Mouse (Mus musculus) G1E-ER4 (cell line): ENCODE results near the gene Homer3. TPM values are rescaled to one million over a fixed set of nuclear protein-coding genes. Genes with fewer than 3 reads are reported as not detected.

Source experiments
- GATA1 ChIP-seq: IDR thresholded peaks from one replicate; pipeline ENCODE4 v1.8.0; 2012; ENCODE audit warnings: low read length, inconsistent platforms
- polyA plus RNA-seq: library from polyadenylated mRNA; stranded (reverse); fragments of >175 nt; gene quantifications from 2 replicates; pipeline ENCODE4 v1.2.3, GENCODE M21; 2012

Homer3 gene
- polyA plus RNA-seq, 1 experiment = 37.1 TPM

DNA sequence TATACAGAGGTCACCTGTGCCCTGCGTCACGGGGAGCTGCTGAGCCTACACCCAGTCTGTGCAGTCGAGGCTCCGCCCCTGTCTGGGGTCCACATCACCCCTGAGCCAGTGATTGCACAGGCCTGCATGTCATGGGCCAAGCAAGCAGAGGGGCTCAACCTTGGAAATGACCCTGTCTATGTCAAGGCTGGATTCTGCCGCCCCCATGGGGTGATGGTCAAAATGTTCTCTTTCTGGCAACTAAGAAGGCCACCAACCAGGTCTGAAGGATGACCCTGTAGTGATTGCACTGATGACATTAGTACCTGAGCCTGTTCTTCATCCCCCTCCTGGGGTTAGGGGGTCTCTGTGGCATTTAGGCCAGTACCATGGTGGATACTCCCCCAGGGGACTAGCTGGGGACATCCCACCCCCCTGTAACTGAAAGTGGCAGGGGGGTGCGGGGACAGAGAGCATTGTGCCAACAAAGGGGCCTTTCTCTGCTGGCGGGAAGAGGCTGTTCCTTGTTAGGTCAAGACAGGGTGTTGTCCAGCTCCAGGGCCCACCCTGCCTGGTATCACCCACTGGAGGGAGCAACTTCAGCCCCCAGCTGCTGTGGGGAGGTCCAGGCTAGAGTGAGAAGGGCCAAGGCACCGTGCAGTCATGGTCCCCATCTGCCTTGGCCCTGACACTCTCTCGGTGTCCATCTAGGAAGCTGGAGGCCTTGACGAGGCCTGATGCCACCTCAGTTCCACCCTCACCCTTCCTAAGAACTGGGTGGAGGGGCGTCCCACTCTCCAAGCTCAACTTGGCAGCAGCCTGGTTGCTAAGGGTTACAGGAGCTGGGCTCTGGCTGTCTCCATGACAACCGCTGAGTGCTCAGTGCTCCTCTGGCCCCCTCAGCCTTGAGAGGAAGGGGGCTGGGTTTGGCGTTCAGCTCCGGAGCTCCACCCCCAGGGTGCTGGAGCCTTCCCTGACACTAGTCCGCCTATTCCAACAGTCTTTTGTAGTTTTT is 34.2 kb downstream of the Homer3 start:
- TF ChIP-seq GATA1 = no peak

DNA sequence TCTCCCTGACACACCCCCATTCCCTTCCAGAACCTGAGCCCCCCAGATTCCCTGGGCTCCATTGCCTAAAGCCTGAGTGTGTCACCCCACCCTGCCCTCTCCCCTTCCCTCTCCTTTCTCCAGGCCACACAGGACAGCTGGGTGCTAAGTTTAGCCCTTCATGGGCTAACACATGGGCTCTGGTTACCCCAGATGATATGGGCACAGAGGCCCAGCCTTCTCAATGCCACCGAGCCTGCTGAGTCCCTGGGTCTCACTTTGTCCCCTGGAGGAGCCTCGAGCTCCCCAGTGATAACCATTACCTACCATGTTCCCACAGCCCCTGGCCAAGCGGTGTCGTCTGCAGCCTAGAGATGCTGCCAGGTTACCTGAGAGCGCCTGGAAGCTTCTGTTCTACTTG is 35.2 kb downstream of the Homer3 start:
- TF ChIP-seq GATA1 = no peak

DNA sequence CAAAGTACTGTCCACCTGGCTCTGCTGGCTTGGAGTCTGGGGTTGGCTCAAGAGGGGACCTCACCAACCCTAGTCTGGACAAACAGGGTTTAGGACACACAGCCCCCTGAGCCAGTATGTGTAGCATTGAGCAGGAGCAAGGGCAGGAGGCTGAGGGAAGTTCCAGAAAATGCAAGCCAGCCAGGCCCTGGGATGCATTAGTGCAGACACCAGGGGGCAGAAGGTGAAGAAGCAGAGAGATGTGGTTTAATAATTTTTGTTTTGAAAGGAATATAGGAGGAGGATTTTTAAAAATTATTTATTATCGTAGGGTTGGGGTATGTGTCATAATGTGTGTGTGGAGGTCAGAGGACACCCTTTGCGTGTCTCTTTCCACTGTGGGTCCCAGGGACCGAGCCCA is 41.1 kb downstream of the Homer3 start:
- TF ChIP-seq GATA1 = no peak

DNA sequence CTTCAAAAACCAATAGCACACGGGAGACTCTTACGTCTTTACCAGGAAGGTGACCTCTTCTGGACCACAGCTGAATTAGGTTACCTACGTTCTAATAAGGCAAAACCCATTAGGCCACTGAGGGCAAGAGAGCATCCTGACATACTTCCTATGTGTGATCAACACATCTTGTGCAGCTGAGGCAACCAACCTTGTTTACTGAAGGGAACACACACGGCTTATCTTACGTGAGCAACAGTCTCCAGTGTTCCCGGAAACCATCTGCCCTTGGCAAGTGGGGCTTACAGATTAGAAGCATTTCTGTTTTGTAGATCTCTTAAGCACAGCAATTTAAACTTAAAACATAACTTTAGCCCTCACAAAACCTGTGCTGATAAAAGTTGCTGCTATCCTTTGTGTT is 44.9 kb downstream of the Homer3 start:
- no peak for TF ChIP-seq GATA1

DNA sequence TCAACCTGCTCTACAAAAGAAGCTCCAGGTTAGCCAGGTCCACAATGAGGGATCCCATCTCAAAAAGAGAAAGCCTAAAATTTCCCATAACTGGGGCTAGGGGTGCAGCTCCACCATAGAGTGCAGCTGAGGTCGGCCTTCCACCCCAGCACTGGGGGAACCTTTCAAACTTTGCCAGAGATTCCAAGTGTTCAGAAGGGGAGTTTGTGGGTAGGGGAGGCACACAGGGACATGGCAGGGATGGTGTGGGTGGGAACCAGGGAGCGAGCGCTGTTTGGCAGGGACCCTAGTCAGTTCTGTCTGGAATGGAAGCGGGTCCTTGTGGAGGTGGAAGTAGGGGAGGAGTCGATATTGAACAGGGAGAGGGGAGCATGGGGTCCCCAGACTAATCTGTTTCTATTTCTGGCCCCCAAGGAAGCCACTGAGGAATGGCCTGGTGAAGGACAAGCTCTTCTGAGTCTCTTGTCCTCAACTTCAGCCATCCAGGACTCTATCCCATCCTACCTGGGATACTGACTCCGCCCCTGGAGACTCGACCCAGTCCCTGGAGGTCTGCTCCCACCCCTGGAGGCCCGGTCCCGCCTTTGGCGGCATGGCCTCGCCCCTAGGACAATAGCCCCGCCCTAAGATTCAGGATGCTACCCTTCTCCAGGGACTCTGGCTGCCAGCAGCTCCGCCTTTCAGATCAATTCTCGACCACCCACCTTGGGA is 46.7 kb downstream of the Homer3 start, which contains the start of gene Gdf1:
Gene Gdf1 (plus strand): TSS at position 694 of the 711 bp plus-strand sequence.
- no peak for TF ChIP-seq GATA1

DNA sequence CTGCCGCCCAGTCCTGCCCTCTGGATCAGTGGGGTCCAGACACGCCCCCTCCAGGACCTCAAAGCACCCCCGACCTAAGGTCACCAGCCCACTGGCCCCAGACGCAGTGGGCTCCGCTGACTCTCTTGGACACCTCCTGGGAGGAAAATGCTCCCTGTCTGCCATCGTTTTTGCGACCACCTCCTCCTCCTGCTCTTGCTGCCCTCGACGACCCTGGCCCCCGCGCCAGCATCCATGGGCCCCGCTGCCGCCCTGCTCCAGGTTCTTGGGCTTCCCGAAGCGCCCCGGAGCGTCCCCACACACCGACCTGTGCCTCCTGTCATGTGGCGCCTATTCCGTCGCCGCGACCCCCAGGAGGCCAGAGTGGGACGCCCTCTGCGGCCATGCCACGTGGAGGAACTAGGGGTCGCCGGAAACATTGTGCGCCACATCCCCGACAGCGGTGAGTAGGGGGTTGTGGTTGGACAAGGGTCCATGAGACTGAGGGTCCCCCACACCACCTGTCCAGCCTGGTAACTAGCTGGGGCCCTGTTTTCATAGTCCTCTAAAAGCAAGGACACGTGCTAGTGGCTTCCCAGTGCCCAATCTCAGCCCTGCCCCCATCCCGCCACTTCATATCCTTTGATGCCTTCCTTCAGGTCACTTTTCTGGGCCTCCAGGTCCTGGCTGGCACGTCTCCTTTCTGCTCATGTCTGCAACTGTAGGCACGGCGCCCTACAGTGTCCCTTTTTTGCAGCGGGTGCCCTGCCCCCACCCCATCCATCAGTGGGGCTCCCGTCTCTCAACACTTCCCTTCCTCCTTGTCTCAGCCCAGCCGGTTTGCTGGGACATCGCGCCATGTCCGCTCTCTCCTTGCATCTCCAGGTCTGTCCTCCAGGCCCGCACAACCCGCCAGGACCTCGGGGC is 47.5 kb downstream of the Homer3 start:
- no peak for TF ChIP-seq GATA1

GRCm38 (mm10) chr8:70330741-70331364 is 48.2 kb downstream of the Homer3 start:
- no peak for TF ChIP-seq GATA1

DNA sequence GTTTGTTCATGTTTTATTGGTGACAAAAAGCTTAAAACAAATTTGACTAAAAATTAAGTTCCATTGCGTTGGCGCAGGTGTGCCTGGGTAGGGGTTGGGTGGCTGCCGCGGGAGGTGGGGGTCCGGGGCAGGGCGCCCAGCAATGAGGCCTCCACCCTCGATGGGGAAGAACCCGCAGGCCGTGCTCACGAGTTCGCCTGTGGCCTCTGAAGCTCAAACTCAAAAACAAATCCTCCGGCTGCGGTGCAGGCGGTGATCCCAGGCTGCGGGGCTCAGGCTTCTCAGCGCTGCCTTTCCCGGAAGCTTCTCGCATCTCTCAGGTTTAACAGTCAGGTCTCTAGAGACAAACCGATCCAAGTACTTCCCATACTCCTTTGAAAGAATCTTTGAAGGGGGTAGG is 48.9 kb downstream of the Homer3 start:
- no peak for TF ChIP-seq GATA1

GRCm38 (mm10) chr8:70332070-70332877 is 49.6 kb downstream of the Homer3 start:
- no peak for TF ChIP-seq GATA1

DNA sequence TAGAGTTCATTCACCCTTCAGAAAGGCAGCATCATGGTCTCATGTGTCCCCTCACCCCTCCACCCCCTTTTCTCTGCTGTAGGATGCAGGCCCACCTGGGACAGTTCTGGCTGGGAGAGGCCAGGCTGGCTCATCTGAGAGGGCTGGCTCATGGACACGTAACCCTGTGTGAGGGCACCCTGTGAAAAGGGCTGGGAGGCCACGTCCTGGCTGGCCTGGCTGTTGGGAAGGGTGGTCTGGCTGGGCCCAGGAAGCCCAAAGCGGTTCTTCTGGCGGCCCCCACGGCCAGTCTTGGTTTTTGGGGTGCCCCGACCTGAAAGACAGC is 50.2 kb downstream of the Homer3 start:
- no peak for TF ChIP-seq GATA1

GRCm38 (mm10) chr8:70338931-70339330 is 56.3 kb downstream of the Homer3 start:
- no peak for TF ChIP-seq GATA1

GRCm38 (mm10) chr8:70340659-70341058 is 58.0 kb downstream of the Homer3 start:
- TF ChIP-seq GATA1 = no peak

GRCm38 (mm10) chr8:70342007-70342406 is 59.4 kb downstream of the Homer3 start:
- TF ChIP-seq GATA1 = no peak

DNA sequence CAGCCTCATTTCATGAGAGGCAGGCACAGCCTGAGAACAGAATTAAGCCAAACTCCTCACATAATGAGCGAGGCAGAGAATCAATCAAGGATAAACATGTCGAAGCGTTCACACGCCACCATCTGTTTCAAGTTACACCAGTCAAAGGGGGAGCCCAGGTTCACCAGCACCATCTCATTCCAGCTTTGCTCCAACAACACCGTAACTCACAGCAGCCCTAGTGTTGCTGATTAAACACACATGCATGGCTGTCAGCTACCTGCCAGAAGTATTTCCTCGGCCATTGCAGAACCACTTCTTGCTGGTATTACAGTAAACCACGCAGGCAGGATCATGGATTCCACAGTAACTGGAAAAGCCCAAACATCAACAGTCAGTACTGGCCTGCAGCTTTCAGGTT is 60.4 kb downstream of the Homer3 start:
- TF ChIP-seq GATA1 = no peak

DNA sequence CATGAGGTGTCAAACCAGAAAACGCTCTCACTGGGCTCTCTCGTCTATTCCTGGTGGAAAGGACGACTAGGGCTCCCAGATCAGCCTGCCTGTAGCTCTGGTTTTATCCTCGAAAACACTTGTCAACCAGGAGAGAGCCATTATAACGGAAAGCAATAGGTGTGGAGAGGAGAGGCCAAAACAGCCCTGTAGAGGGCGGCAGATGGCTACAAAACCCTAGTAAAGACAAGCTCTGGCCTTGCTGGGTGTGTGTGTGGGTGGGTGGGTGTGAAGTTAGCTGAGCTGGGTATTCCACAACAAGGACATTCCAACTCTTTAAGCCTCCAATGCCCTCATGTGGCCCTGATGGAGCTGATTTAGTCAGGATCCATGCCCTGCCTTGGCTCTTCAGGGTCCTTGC is 61.1 kb downstream of the Homer3 start:
- no peak for TF ChIP-seq GATA1

Other genes starting within 250 kb of the Homer3 start
- 44.0 and 45.1 TPM in 2 replicates for gene Mau2, start 240.1 kb upstream of the Homer3 start, polyA plus RNA-seq
- gene Sugp1, start 240.0 kb upstream of the Homer3 start, polyA plus RNA-seq = 48.9 and 53.3 TPM in 2 replicates
- 0.08 TPM in 1 of 2 replicates, not detected in the other for gene Tm6sf2, start 209.9 kb upstream of the Homer3 start, polyA plus RNA-seq
- gene Hapln4, start 199.4 kb upstream of the Homer3 start, polyA plus RNA-seq = not detected in 2 replicates
- gene Ncan, start 162.0 kb upstream of the Homer3 start, polyA plus RNA-seq = not detected in 2 replicates
- 17.2 and 17.9 TPM in 2 replicates for gene Nr2c2ap, start 151.5 kb upstream of the Homer3 start, polyA plus RNA-seq
- 3.2 and 6.5 TPM in 2 replicates for gene Rfxank, start 143.7 kb upstream of the Homer3 start, polyA plus RNA-seq
- 20.5 and 52.7 TPM in 2 replicates for gene Borcs8, start 143.3 kb upstream of the Homer3 start, polyA plus RNA-seq
- 2.7 and 3.6 TPM in 2 replicates for gene Mef2b, start 143.1 kb upstream of the Homer3 start, polyA plus RNA-seq
- 130 and 149 TPM in 2 replicates for gene Tmem161a, start 110.5 kb upstream of the Homer3 start, polyA plus RNA-seq
- 18.7 and 20.1 TPM in 2 replicates for gene Slc25a42, start 70.5 kb upstream of the Homer3 start, polyA plus RNA-seq
- 21.8 and 26.2 TPM in 2 replicates for gene Sugp2, start 48.6 kb upstream of the Homer3 start, polyA plus RNA-seq
- 24.5 and 26.2 TPM in 2 replicates for gene Armc6, start 48.4 kb upstream of the Homer3 start, polyA plus RNA-seq
- 41.5 and 54.5 TPM in 2 replicates for gene Ddx49, start 19.7 kb downstream of the Homer3 start, polyA plus RNA-seq
- gene Cope, start 19.7 kb downstream of the Homer3 start, polyA plus RNA-seq = 311 and 375 TPM in 2 replicates
- not detected in 2 replicates for gene Cers1, start 32.9 kb downstream of the Homer3 start, polyA plus RNA-seq
- gene Gdf1, start 47.0 kb downstream of the Homer3 start, polyA plus RNA-seq = not detected in 2 replicates
- 126 and 139 TPM in 2 replicates for gene Upf1, start 70.5 kb downstream of the Homer3 start, polyA plus RNA-seq
- 0.28 and 0.29 TPM in 2 replicates for gene Comp, start 90.7 kb downstream of the Homer3 start, polyA plus RNA-seq
- 25.8 and 29.6 TPM in 2 replicates for gene Crtc1, start 156.8 kb downstream of the Homer3 start, polyA plus RNA-seq
- 10.0 and 10.8 TPM in 2 replicates for gene Klhl26, start 194.1 kb downstream of the Homer3 start, polyA plus RNA-seq
- gene Tmem59l, start 204.5 kb downstream of the Homer3 start, polyA plus RNA-seq = not detected in 2 replicates
- gene Crlf1, start 210.3 kb downstream of the Homer3 start, polyA plus RNA-seq = not detected in 2 replicates
- 264 and 347 TPM in 2 replicates for gene Rex1bd, start 223.9 kb downstream of the Homer3 start, polyA plus RNA-seq
- 421 and 1,202 TPM in 2 replicates for gene Uba52, start 228.0 kb downstream of the Homer3 start, polyA plus RNA-seq
- 1,137 and 1,401 TPM in 2 replicates for gene Fkbp8, start 244.9 kb downstream of the Homer3 start, polyA plus RNA-seq
- 41.4 and 54.9 TPM in 2 replicates for gene Kxd1, start 245.1 kb downstream of the Homer3 start, polyA plus RNA-seq